Mouse (Mus musculus) megakaryocyte progenitor cell, adult 5-6 weeks (primary cell): ENCODE data around the gene Entr1. TPM values are rescaled to one million over a fixed set of nuclear protein-coding genes. Genes with fewer than 3 reads are reported as not detected.

Experiments used
- ATAC-seq: replicated peaks from 2 replicates; pipeline ENCODE4 v1.8.0; 2016; ENCODE audit warnings: mild to moderate bottlenecking, moderate TSS enrichment, inconsistent platforms; ENCODE audit not compliant: poor library complexity
- total RNA-seq, 2 experiments: library from RNA; stranded (forward) in 1 of 2; stranded (reverse) in 1 of 2; fragments of 157-497, 149-512 nt in 1 of 2; fragments of 200-1000 nt in 1 of 2; gene quantifications; 2 replicates each; pipeline versions ENCODE4 v1.2.3 to v1.2.4; 2015 to 2017

Entr1 gene
- total RNA-seq, 2 experiments from 2014 or later, result 33.6 to 53.5 TPM

- peak; percentile 93 for ATAC-seq
Measured at GRCm38 (mm10) chr2:26351358-26352290, 37.5 kb downstream of the Entr1 start, which contains the start of gene Dnlz. Gene Dnlz, minus strand, starts transcription at chr2:26352110.

- no peak for ATAC-seq
Measured at GRCm38 (mm10) chr2:26348241-26348640, 40.9 kb downstream of the Entr1 start.

GRCm38 (mm10) chr2:26342609-26343490, 46.3 kb downstream of the Entr1 start:
- ATAC-seq, result no peak

- ATAC-seq, result no peak
Measured at GRCm38 (mm10) chr2:26342044-26342443, 47.1 kb downstream of the Entr1 start.

- no peak for ATAC-seq
Measured at GRCm38 (mm10) chr2:26341510-26341981, 47.6 kb downstream of the Entr1 start.

- ATAC-seq, result no peak
Measured at GRCm38 (mm10) chr2:26339204-26339551, 49.9 kb downstream of the Entr1 start.

GRCm38 (mm10) chr2:26338302-26339203, 50.6 kb downstream of the Entr1 start:
- no peak for ATAC-seq

Other genes starting within 250 kb of the Entr1 start
- not detected in 2 replicates for gene Lhx3, start 181.0 kb downstream of the Entr1 start, total RNA-seq (2015)
- gene Lhx3, start 181.0 kb downstream of the Entr1 start, total RNA-seq (2017), result not detected in 2 replicates
- gene Qsox2, start 151.8 kb downstream of the Entr1 start, total RNA-seq (2015), result 6.9 and 10.3 TPM in 2 replicates
- 5.3 and 5.9 TPM in 2 replicates for gene Qsox2, start 151.8 kb downstream of the Entr1 start, total RNA-seq (2017)
- not detected in 2 replicates for gene Ccdc187, start 94.8 kb downstream of the Entr1 start, total RNA-seq (2015)
- gene Ccdc187, start 94.8 kb downstream of the Entr1 start, total RNA-seq (2017), result not detected in 2 replicates
- gene Gpsm1, start 73.8 kb downstream of the Entr1 start, total RNA-seq (2015), result 6.7 and 7.1 TPM in 2 replicates
- 7.4 and 11.9 TPM in 2 replicates for gene Gpsm1, start 73.8 kb downstream of the Entr1 start, total RNA-seq (2017)
- gene Dnlz, start 37.2 kb downstream of the Entr1 start, total RNA-seq (2015), result 6.4 and 6.8 TPM in 2 replicates
- gene Dnlz, start 37.2 kb downstream of the Entr1 start, total RNA-seq (2017), result 5.8 and 6.9 TPM in 2 replicates
- gene Card9, start 28.4 kb downstream of the Entr1 start, total RNA-seq (2015), result 27.3 and 33.3 TPM in 2 replicates
- gene Card9, start 28.4 kb downstream of the Entr1 start, total RNA-seq (2017), result 99.2 and 121 TPM in 2 replicates
- 15.6 and 23.2 TPM in 2 replicates for gene Snapc4, start 8.7 kb downstream of the Entr1 start, total RNA-seq (2015)
- 35.6 and 41.8 TPM in 2 replicates for gene Snapc4, start 8.7 kb downstream of the Entr1 start, total RNA-seq (2017)
- 36.7 and 50.1 TPM in 2 replicates for gene Pmpca, start within 50 bp of the Entr1 start, total RNA-seq (2015)
- 52.8 and 62.4 TPM in 2 replicates for gene Pmpca, start within 50 bp of the Entr1 start, total RNA-seq (2017)
- gene Inpp5e, start 19.9 kb upstream of the Entr1 start, total RNA-seq (2015), result 13.5 and 13.9 TPM in 2 replicates
- gene Inpp5e, start 19.9 kb upstream of the Entr1 start, total RNA-seq (2017), result 5.3 and 7.1 TPM in 2 replicates
- gene Sec16a, start 55.9 kb upstream of the Entr1 start, total RNA-seq (2015), result 33.9 and 48.3 TPM in 2 replicates
- gene Sec16a, start 55.9 kb upstream of the Entr1 start, total RNA-seq (2017), result 23.9 and 29.7 TPM in 2 replicates
- 15.5 and 19.0 TPM in 2 replicates for gene Notch1, start 127.3 kb upstream of the Entr1 start, total RNA-seq (2015)
- 8.8 and 9.3 TPM in 2 replicates for gene Notch1, start 127.3 kb upstream of the Entr1 start, total RNA-seq (2017)
- 29.9 and 58.3 TPM in 2 replicates for gene Egfl7, start 190.7 kb upstream of the Entr1 start, total RNA-seq (2015)
- gene Egfl7, start 190.7 kb upstream of the Entr1 start, total RNA-seq (2017), result 24.6 and 24.9 TPM in 2 replicates
- gene Gm20532, start 197.3 kb upstream of the Entr1 start, total RNA-seq (2015), result not detected in 2 replicates
- gene Gm20532, start 197.3 kb upstream of the Entr1 start, total RNA-seq (2017), result not detected in 2 replicates
- gene Agpat2, start 215.1 kb upstream of the Entr1 start, total RNA-seq (2015), result 47.8 and 50.3 TPM in 2 replicates
- 43.5 and 52.3 TPM in 2 replicates for gene Agpat2, start 215.1 kb upstream of the Entr1 start, total RNA-seq (2017)
- gene Fam69b, start 239.1 kb upstream of the Entr1 start, total RNA-seq (2015), result 2.8 and 4.8 TPM in 2 replicates
- gene Fam69b, start 239.1 kb upstream of the Entr1 start, total RNA-seq (2017), result 9.2 and 9.4 TPM in 2 replicates